Mouse (Mus musculus): ENCODE results near the gene Zfp472. TPM values are rescaled to one million over a fixed set of nuclear protein-coding genes. Genes with fewer than 3 reads are reported as not detected.

Zfp472 gene
- total and polyA plus RNA-seq, 2 experiments: 0.28 to 3.2 TPM

- peak overlapping the region; percentile 99 for H3K27ac ChIP-seq (replicated peaks; ENCODE audit: insufficient read depth, low read depth, low read length)
- peaks cover 14% of the 10 kb centered on the region for H3K36me3 ChIP-seq (ENCODE audit: control insufficient read depth, insufficient read depth, low read length)
- 5% methylated on average over 32 of the region's 32 CpGs for WGBS
- peaks cover 9% of the 10 kb centered on the region for H3K4me1 ChIP-seq (ENCODE audit: control insufficient read depth, insufficient read depth, low read length)
- no peaks in the 10 kb centered on the region for H3K79me2 ChIP-seq (ENCODE audit: control insufficient read depth, insufficient read depth, low read length)
- DNase-seq (ENCODE audit: extremely low read depth, low read depth, low spot score): peak; percentile 88
- H3K9ac ChIP-seq (ENCODE audit: low read depth, low read length): peak overlapping the region; percentile 93
- peak overlapping the region; percentile 79 for H3K4me3 ChIP-seq (ENCODE audit: insufficient read depth, low read depth, low read length)
- TF ChIP-seq CTCF (IDR thresholded peaks at IDR 0.05; ENCODE audit: low read depth, low read length) (peak; percentile 7; the same call in 1 of the 2 replicates), POLR2A (IDR thresholded peaks at IDR 0.05; ENCODE audit: extremely low read depth, insufficient read depth, low read length) (peak; percentile 70; the same call in 1 of the 2 replicates)
- no peaks in the 10 kb centered on the region for H3K27me3 ChIP-seq (ENCODE audit: control insufficient read depth, insufficient read depth, low read length)
Observed at GRCm38 (mm10) chr17:32924658-32925312, 40.8 kb upstream of the Zfp472 start.

GRCm38 (mm10) chr17:32927803-32928202, 37.8 kb upstream of the Zfp472 start:
- Histone ChIP-seq H3K79me2 (ENCODE audit: control insufficient read depth, insufficient read depth, low read length) (no peaks in the 10 kb centered on the region), H3K9ac (ENCODE audit: low read depth, low read length) (no peak overlapping the region), H3K36me3 (ENCODE audit: control insufficient read depth, insufficient read depth, low read length) (peaks cover 14% of the 10 kb centered on the region), H3K4me3 (ENCODE audit: insufficient read depth, low read depth, low read length) (no peak overlapping the region), H3K27ac (replicated peaks; ENCODE audit: insufficient read depth, low read depth, low read length) (no peak overlapping the region), H3K27me3 (ENCODE audit: control insufficient read depth, insufficient read depth, low read length) (no peaks in the 10 kb centered on the region), H3K4me1 (ENCODE audit: control insufficient read depth, insufficient read depth, low read length) (peaks cover 8% of the 10 kb centered on the region)
- DNase-seq (ENCODE audit: extremely low read depth, low read depth, low spot score): no peak
- 92% methylated on average over 5 of the region's 5 CpGs for WGBS
- TF ChIP-seq CTCF (IDR thresholded peaks at IDR 0.05; ENCODE audit: low read depth, low read length) (no peak), POLR2A (IDR thresholded peaks at IDR 0.05; ENCODE audit: extremely low read depth, insufficient read depth, low read length) (no peak)

- TF ChIP-seq CTCF (IDR thresholded peaks at IDR 0.05; ENCODE audit: low read depth, low read length): no peak
- no peak for TF ChIP-seq POLR2A (IDR thresholded peaks at IDR 0.05; ENCODE audit: extremely low read depth, insufficient read depth, low read length)
- H3K79me2 ChIP-seq (ENCODE audit: control insufficient read depth, insufficient read depth, low read length): no peaks in the 10 kb centered on the region
- H3K4me3 ChIP-seq (ENCODE audit: insufficient read depth, low read depth, low read length): no peak overlapping the region
- H3K36me3 ChIP-seq (ENCODE audit: control insufficient read depth, insufficient read depth, low read length): peaks cover 23% of the 10 kb centered on the region
- 94% methylated on average over 4 of the region's 4 CpGs for WGBS
- no peak overlapping the region for H3K9ac ChIP-seq (ENCODE audit: low read depth, low read length)
- peaks cover 18% of the 10 kb centered on the region for H3K4me1 ChIP-seq (ENCODE audit: control insufficient read depth, insufficient read depth, low read length)
- DNase-seq (ENCODE audit: extremely low read depth, low read depth, low spot score): no peak
- H3K27me3 ChIP-seq (ENCODE audit: control insufficient read depth, insufficient read depth, low read length): no peaks in the 10 kb centered on the region
- no peak overlapping the region for H3K27ac ChIP-seq (replicated peaks; ENCODE audit: insufficient read depth, low read depth, low read length)
Observed at GRCm38 (mm10) chr17:32939831-32940230, 25.8 kb upstream of the Zfp472 start.

- peaks cover 15% of the 10 kb centered on the region for H3K36me3 ChIP-seq (ENCODE audit: control insufficient read depth, insufficient read depth, low read length)
- no peak overlapping the region for H3K9ac ChIP-seq (ENCODE audit: low read depth, low read length)
- WGBS: 40% methylated on average over 3 of the region's 3 CpGs
- peak; percentile 62 for DNase-seq (ENCODE audit: extremely low read depth, low read depth, low spot score)
- TF ChIP-seq POLR2A (IDR thresholded peaks at IDR 0.05; ENCODE audit: extremely low read depth, insufficient read depth, low read length): no peak
- H3K4me1 ChIP-seq (ENCODE audit: control insufficient read depth, insufficient read depth, low read length): peaks cover 24% of the 10 kb centered on the region
- H3K27me3 ChIP-seq (ENCODE audit: control insufficient read depth, insufficient read depth, low read length): no peaks in the 10 kb centered on the region
- H3K27ac ChIP-seq (replicated peaks; ENCODE audit: insufficient read depth, low read depth, low read length): peak overlapping the region; percentile 35
- H3K4me3 ChIP-seq (ENCODE audit: insufficient read depth, low read depth, low read length): no peak overlapping the region
- H3K79me2 ChIP-seq (ENCODE audit: control insufficient read depth, insufficient read depth, low read length): peaks cover 15% of the 10 kb centered on the region
Observed at GRCm38 (mm10) chr17:32943661-32944060, 22.0 kb upstream of the Zfp472 start.

DNA sequence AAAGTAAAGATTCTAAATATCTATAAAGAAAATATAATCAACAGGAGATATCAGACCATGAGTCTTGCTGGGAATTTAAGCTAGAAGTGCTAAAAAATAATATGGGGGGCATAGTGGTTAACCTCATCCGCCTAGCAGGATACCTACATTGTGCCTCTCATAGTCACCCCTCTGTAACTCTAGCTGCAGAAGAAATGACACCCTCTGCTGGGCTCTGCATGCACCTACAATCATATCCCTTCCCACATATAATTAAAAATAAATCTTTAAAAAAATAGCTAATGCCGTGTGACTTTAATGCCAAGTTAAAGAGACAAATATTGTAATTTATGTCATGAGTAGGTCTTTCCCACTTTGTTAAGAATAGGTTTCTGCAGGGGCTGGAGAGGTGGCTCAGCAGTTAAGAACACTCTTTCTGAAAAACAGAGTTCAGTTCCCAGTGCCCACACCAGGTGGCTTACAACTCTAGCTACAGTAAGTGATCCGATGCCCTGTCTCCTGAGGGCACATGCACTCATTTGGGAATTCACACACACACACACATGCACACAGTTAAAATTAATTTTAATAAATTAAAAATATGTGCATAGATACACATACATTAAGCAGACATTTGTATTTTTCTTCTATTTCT, 21.1 kb upstream of the Zfp472 start:
- Histone ChIP-seq H3K27me3 (ENCODE audit: control insufficient read depth, insufficient read depth, low read length) (no peaks in the 10 kb centered on the region), H3K4me3 (ENCODE audit: insufficient read depth, low read depth, low read length) (no peak overlapping the region), H3K4me1 (ENCODE audit: control insufficient read depth, insufficient read depth, low read length) (peaks cover 24% of the 10 kb centered on the region), H3K27ac (replicated peaks; ENCODE audit: insufficient read depth, low read depth, low read length) (no peak overlapping the region), H3K36me3 (ENCODE audit: control insufficient read depth, insufficient read depth, low read length) (peaks cover 13% of the 10 kb centered on the region), H3K9ac (ENCODE audit: low read depth, low read length) (no peak overlapping the region), H3K79me2 (ENCODE audit: control insufficient read depth, insufficient read depth, low read length) (peaks cover 15% of the 10 kb centered on the region)
- DNase-seq (ENCODE audit: extremely low read depth, low read depth, low spot score): peak; percentile 36
- WGBS: 57% methylated on average over 3 of the region's 3 CpGs
- TF ChIP-seq POLR2A (IDR thresholded peaks at IDR 0.05; ENCODE audit: extremely low read depth, insufficient read depth, low read length): no peak
- TF ChIP-seq CTCF (IDR thresholded peaks at IDR 0.05; ENCODE audit: low read depth, low read length): peak; percentile 16; the same call in 1 of the 2 replicates

GRCm38 (mm10) chr17:32946716-32947115, 18.9 kb upstream of the Zfp472 start:
- H3K79me2 ChIP-seq (ENCODE audit: control insufficient read depth, insufficient read depth, low read length): peaks cover 15% of the 10 kb centered on the region
- H3K27me3 ChIP-seq (ENCODE audit: control insufficient read depth, insufficient read depth, low read length): no peaks in the 10 kb centered on the region
- peaks cover 3% of the 10 kb centered on the region for H3K36me3 ChIP-seq (ENCODE audit: control insufficient read depth, insufficient read depth, low read length)
- peak overlapping the region; percentile 58 for H3K4me3 ChIP-seq (ENCODE audit: insufficient read depth, low read depth, low read length)
- H3K27ac ChIP-seq (replicated peaks; ENCODE audit: insufficient read depth, low read depth, low read length): peak overlapping the region; percentile 91
- H3K4me1 ChIP-seq (ENCODE audit: control insufficient read depth, insufficient read depth, low read length): peaks cover 23% of the 10 kb centered on the region
- TF ChIP-seq CTCF (IDR thresholded peaks at IDR 0.05; ENCODE audit: low read depth, low read length) (no peak), POLR2A (IDR thresholded peaks at IDR 0.05; ENCODE audit: extremely low read depth, insufficient read depth, low read length) (no peak)
- DNase-seq (ENCODE audit: extremely low read depth, low read depth, low spot score): no peak
- H3K9ac ChIP-seq (ENCODE audit: low read depth, low read length): peak overlapping the region; percentile 73
- WGBS: 18% methylated on average over 9 of the region's 9 CpGs
